Mouse (Mus musculus) G1E-ER4 (cell line): ENCODE results near the gene Bhlhb9. TPM values are rescaled to one million over a fixed set of nuclear protein-coding genes. Genes with fewer than 3 reads are reported as not detected.

Experiments used
- GATA1 ChIP-seq: IDR thresholded peaks from one replicate; pipeline ENCODE4 v1.8.0; 2012; ENCODE audit warnings: low read length, inconsistent platforms
- polyA plus RNA-seq: library from polyadenylated mRNA; stranded (reverse); fragments of >175 nt; gene quantifications from 2 replicates; pipeline ENCODE4 v1.2.3, GENCODE M21; 2012

The Bhlhb9 gene
- polyA plus RNA-seq, 1 experiment, result 55.1 TPM

- TF ChIP-seq GATA1, result no peak
These were observed 124.8 kb downstream of the Bhlhb9 start for GRCm38 (mm10) chrX:135922162-135922561.

- TF ChIP-seq GATA1, result no peak
These were observed 128.5 kb downstream of the Bhlhb9 start for GRCm38 (mm10) chrX:135925911-135926310.

GRCm38 (mm10) chrX:135928588-135928987 lies 131.2 kb downstream of the Bhlhb9 start:
- TF ChIP-seq GATA1, result no peak

- TF ChIP-seq GATA1, result no peak
These were observed 139.1 kb downstream of the Bhlhb9 start for GRCm38 (mm10) chrX:135936452-135936851.

Other genes starting within 250 kb of the Bhlhb9 start
- gene Nxf7, start 198.8 kb upstream of the Bhlhb9 start, polyA plus RNA-seq, result not detected in 2 replicates
- not detected in 2 replicates for gene Prame, start 169.9 kb upstream of the Bhlhb9 start, polyA plus RNA-seq
- gene Tcp11x2, start 103.8 kb upstream of the Bhlhb9 start, polyA plus RNA-seq, result not detected in 2 replicates
- not detected in 2 replicates for gene Tmsb15a, start 72.3 kb upstream of the Bhlhb9 start, polyA plus RNA-seq
- 0.39 and 0.54 TPM in 2 replicates for gene Armcx5, start 54.9 kb upstream of the Bhlhb9 start, polyA plus RNA-seq
- gene Gprasp1, start 54.9 kb upstream of the Bhlhb9 start, polyA plus RNA-seq, result 0.71 and 19.3 TPM in 2 replicates
- not detected in 2 replicates for gene Gprasp2, start 41.4 kb downstream of the Bhlhb9 start, polyA plus RNA-seq
- gene Arxes2, start 196.2 kb downstream of the Bhlhb9 start, polyA plus RNA-seq, result 7.4 and 7.5 TPM in 2 replicates
- gene Arxes1, start 235.8 kb downstream of the Bhlhb9 start, polyA plus RNA-seq, result not detected in 2 replicates